Comparison of ENCODE assay signal across 9 mouse cellular contexts in the genomic region with DNA sequence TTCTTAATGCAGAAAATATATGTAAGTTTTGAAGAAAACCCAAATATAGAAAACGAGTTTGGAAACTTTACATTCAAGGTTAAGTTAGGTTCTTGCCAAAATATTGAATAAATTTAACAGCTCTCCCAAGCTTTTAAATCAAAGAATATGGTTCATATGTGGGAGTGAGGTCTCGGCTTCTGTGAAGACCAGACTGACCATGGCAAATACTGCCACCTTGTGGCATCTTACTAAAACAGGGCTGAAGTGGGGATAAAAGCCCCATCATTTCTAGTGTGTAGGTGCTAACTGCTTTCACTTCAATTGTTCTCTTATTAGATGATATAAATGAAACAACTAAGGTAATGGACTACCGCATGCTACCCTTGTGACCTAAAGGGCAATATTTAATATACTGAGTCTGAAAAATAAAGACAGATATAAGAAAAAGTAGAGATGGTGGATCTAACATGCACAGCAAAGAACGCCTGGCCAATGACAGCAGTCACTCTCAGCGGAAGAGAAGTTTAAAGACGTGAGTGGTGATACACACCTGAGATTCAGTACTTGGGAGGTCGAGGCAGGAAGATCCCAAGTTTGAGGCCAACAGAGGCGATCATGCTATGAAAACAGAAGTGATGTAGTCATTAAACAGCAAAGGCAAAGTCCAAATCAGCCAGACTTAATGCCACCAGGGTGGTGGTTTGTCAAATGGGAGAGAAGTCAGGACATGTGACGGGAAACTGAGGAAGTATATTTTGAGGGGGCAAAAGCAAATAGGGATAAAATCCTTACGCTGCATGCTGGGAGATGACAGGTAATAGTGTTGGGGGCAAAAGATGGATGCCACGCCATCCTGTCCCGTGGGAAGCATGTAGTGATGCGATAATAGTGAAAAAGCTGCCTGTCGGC. TPM values are rescaled to one million over a fixed set of nuclear protein-coding genes. Genes with fewer than 3 reads are reported as not detected.
DNase-seq lines count a peak whose midpoint lies in the region; ATAC-seq and TF ChIP-seq lines count a peak whose summit lies in the region.
"Had no signal": no experiment of that assay in that cellular context is flagged by ENCODE, and none has a peak within 500 bp of the region (broad histone marks: within the 10 kb centered on the region; RNA-seq: fewer than 3 reads in every experiment).

No protein-coding gene starts in this region.

- no peak for TF ChIP-seq EP300 in lung, postnatal 0 days (IDR thresholded peaks at IDR 0.05)

- no peaks in the 10 kb centered on the region for H3K4me1 ChIP-seq in cerebellum, adult 2 months (ENCODE audit: control insufficient read depth, insufficient read depth, low read length)
- no peaks in the 10 kb centered on the region for H3K4me1 ChIP-seq in lung, postnatal 0 days (ENCODE audit: insufficient read depth, low read depth, low read length)

- WGBS in cerebellum, adult 2 months = 83% methylated on average over 14 of the region's 14 CpGs
- 80% methylated on average over 14 of the region's 14 CpGs for WGBS in lung, postnatal 0 days

- H3K4me3 ChIP-seq in cerebellum, adult 2 months (replicated peaks; ENCODE audit: insufficient read depth, low read depth, low read length) = no peak overlapping the region
- H3K4me3 ChIP-seq in lung, postnatal 0 days (ENCODE audit: low read depth, low read length) = no peak overlapping the region
- H3K4me3 ChIP-seq: megakaryocyte, embryonic 14.5 days had no signal

- TF ChIP-seq POLR2A in cerebellum, adult 2 months (IDR thresholded peaks at IDR 0.05; ENCODE audit: borderline replicate concordance, insufficient read depth, low read length) = no peak

- H3K9me3 ChIP-seq in lung, postnatal 0 days (ENCODE audit: low read length) = no peaks in the 10 kb centered on the region

- no peak overlapping the region for H3K9ac ChIP-seq in lung, postnatal 0 days (replicated peaks; ENCODE audit: low read depth)

- H3K27me3 ChIP-seq in cerebellum, adult 2 months (ENCODE audit: control insufficient read depth, insufficient read depth, low read length) = no peaks in the 10 kb centered on the region
- no peaks in the 10 kb centered on the region for H3K27me3 ChIP-seq in lung, postnatal 0 days (replicated peaks; ENCODE audit: insufficient read depth, low read length)
- H3K27me3 ChIP-seq: megakaryocyte, embryonic 14.5 days had no signal

- no peak overlapping the region for H3K27ac ChIP-seq in cerebellum, adult 2 months (ENCODE audit: insufficient read depth, low read length)
- H3K27ac ChIP-seq in lung, postnatal 0 days (ENCODE audit: low read length) = no peak overlapping the region

- H3K36me3 ChIP-seq in lung, postnatal 0 days (ENCODE audit: insufficient read depth, low read length) = no peaks in the 10 kb centered on the region

- TF ChIP-seq CTCF in cerebellum, adult 2 months (IDR thresholded peaks at IDR 0.05; ENCODE audit: borderline replicate concordance, insufficient read depth, low read depth, low read length) = peak; percentile 37; the same call in 1 of the 2 replicates
- peak; percentile 80 for TF ChIP-seq CTCF in lung, postnatal 0 days (IDR thresholded peaks at IDR 0.05)

- no peak for ATAC-seq in lung, postnatal 0 days

- H3K4me2 ChIP-seq in lung, postnatal 0 days (replicated peaks; ENCODE audit: low read depth, low read length) = no peak overlapping the region

- intact Hi-C loops in left cerebral cortex, postnatal 14 days (cut with DNase I) = loop anchor here (5.0 kb wide), 1 partner anchor 43 kb away; no protein-coding TSS in a partner anchor

- peak in 1 of 2 experiments; percentile 16 for DNase-seq in cerebellum, adult 2 months
- no peak for DNase-seq in cerebellum, adult 11-12 months
- DNase-seq in left cerebral cortex, postnatal 14 days (ENCODE audit: low spot score in 2 of 2) = peak; percentile 25 to 27
- DNase-seq in left cerebral cortex, adult 18-20 months (ENCODE audit: low spot score in 2 of 2) = no peak
- DNase-seq in embryo, embryonic 11 days = peak; percentile 69
- DNase-seq in lung, postnatal 0 days (ENCODE audit: low spot score) = peak; percentile 68
- DNase-seq in adrenal gland, adult 18-20 months (ENCODE audit: low spot score in 2 of 2) = no peak
- no peak for DNase-seq in gastrocnemius, adult 8-10 months (ENCODE audit: low spot score in 2 of 2)

RNA-seq across cellular contexts. Expression of a gene that starts 12.5 kb away (rescaled TPM):
- polyA plus RNA-seq in cerebellum, adult 2 months (2012; rRNA removed) = 42.6 and 44.8 TPM in 2 replicates
- total RNA-seq in left cerebral cortex, postnatal 14 days (2021) = 10 to 100 TPM; 27.6 to 29.0 TPM
- total RNA-seq in left cerebral cortex, adult 18-20 months (2021) = 10 to 100 TPM; 24.5 to 26.9 TPM
- 40.1 and 40.5 TPM in 2 replicates for polyA plus RNA-seq in lung, postnatal 0 days (2015; fragmentation: Nextera tagmentation; extraction: Ambion mirVana)
- 10 to 100 TPM; 15.1 to 22.6 TPM for total RNA-seq in adrenal gland, adult 18-20 months (2021)
- total RNA-seq in gastrocnemius, adult 8-10 months (2022) = 1 to 10 TPM; 6.7 to 8.3 (median 7.6) TPM

Comparison
In these comparisons a context has a peak if more than half of its experiments do, and no peak if none do; other contexts are left out.
1. DNase-seq: peak in left cerebral cortex, postnatal 14 days (2 of 2), embryo, embryonic 11 days (single experiment) and lung, postnatal 0 days (single experiment); none in cerebellum, adult 11-12 months (single experiment), left cerebral cortex, adult 18-20 months (0 of 2), adrenal gland, adult 18-20 months (0 of 2) and gastrocnemius, adult 8-10 months (0 of 2).